Comparison of ENCODE assay signal across 16 mouse cellular contexts in genomic region chr2:92743911-92744310, GRCm38 (mm10).
"Had no signal": no experiment of that assay in that cellular context is flagged by ENCODE, and none has a peak within 500 bp of the region (broad histone marks: within the 10 kb centered on the region; RNA-seq: fewer than 3 reads in every experiment).

No protein-coding gene starts in this region.

- H3K4me1 ChIP-seq: liver, embryonic 13.5 days had no signal

- H3K4me2 ChIP-seq: liver, embryonic 13.5 days had no signal

- H3K9me3 ChIP-seq: liver, embryonic 13.5 days had no signal

- H3K27ac ChIP-seq: layer of hippocampus, adult 2 months; left cerebral cortex, adult 2 months; liver, embryonic 13.5 days had no signal

- ATAC-seq: intestine, postnatal 0 days had no signal

- H3K27me3 ChIP-seq: liver, embryonic 13.5 days had no signal

- DNase-seq: kidney, adult 2 months; kidney, postnatal 25 days; layer of hippocampus, adult 9-11 months; layer of hippocampus, postnatal 36 days; liver, embryonic 13.5 days; lung, adult 2 months; lung, postnatal 14 days; lung, postnatal 4 days; midbrain, embryonic 14.5 days; retina, postnatal 1 day; right cerebral cortex, postnatal 25 days; thymus, adult 18-20 months; thymus, postnatal 36 days had no signal

- H3K9ac ChIP-seq: liver, embryonic 13.5 days had no signal

- H3K36me3 ChIP-seq: liver, embryonic 13.5 days had no signal

- H3K4me3 ChIP-seq: layer of hippocampus, adult 2 months; left cerebral cortex, adult 2 months; liver, embryonic 13.5 days had no signal
